Mouse (Mus musculus): ENCODE measurements around the gene Pepd. TPM values are rescaled to one million over a fixed set of nuclear protein-coding genes. Genes with fewer than 3 reads are reported as not detected.
A peak's percentile ranks its signal among the peaks of the same experiment; 100 is the strongest.

Gene Pepd
- total RNA-seq, 2 experiments from 2014 or later, result 33.0 to 39.9 TPM

GRCm38 (mm10) chr7:35053161-35053560 lies 141.0 kb downstream of the Pepd start:
- DNase-seq (ENCODE audit: low spot score in 2 of 2), result no peak

GRCm38 (mm10) chr7:35054286-35054685 lies 142.1 kb downstream of the Pepd start:
- DNase-seq (ENCODE audit: low spot score in 2 of 2), result no peak

- DNase-seq (ENCODE audit: low spot score in 2 of 2), result no peak
These were observed 142.9 kb downstream of the Pepd start for GRCm38 (mm10) chr7:35054977-35055618.

GRCm38 (mm10) chr7:35055619-35056435 lies 143.6 kb downstream of the Pepd start:
- peak; percentile 24 to 42 for DNase-seq (ENCODE audit: low spot score in 2 of 2)

- DNase-seq (ENCODE audit: low spot score in 2 of 2), result peak; percentile 94 to 96
These were observed 144.3 kb downstream of the Pepd start, which contains the start of gene Cebpg for GRCm38 (mm10) chr7:35056436-35056864. Gene Cebpg, minus strand, starts transcription at chr7:35056573.

- no peak for DNase-seq (ENCODE audit: low spot score in 2 of 2)
These were observed 144.8 kb downstream of the Pepd start for GRCm38 (mm10) chr7:35056999-35057398.

- no peak for DNase-seq (ENCODE audit: low spot score in 2 of 2)
These were observed 145.4 kb downstream of the Pepd start for GRCm38 (mm10) chr7:35057569-35057968.

- DNase-seq (ENCODE audit: low spot score in 2 of 2), result no peak
These were observed 146.2 kb downstream of the Pepd start for GRCm38 (mm10) chr7:35058329-35058728.

GRCm38 (mm10) chr7:35059467-35059866 lies 147.3 kb downstream of the Pepd start:
- DNase-seq (ENCODE audit: low spot score in 2 of 2), result no peak

GRCm38 (mm10) chr7:35064286-35065258 lies 152.4 kb downstream of the Pepd start:
- peak in 1 of 2 experiments; percentile 53 for DNase-seq (ENCODE audit: low spot score in 2 of 2)

GRCm38 (mm10) chr7:35065958-35066357 lies 153.8 kb downstream of the Pepd start:
- DNase-seq (ENCODE audit: low spot score in 2 of 2), result no peak

- no peak for DNase-seq (ENCODE audit: low spot score in 2 of 2)
These were observed 154.5 kb downstream of the Pepd start for GRCm38 (mm10) chr7:35066640-35067212.

- DNase-seq (ENCODE audit: low spot score in 2 of 2), result no peak
These were observed 164.5 kb downstream of the Pepd start for GRCm38 (mm10) chr7:35076645-35077044.

- DNase-seq (ENCODE audit: low spot score in 2 of 2), result peak in 1 of 2 experiments; percentile 20
These were observed 168.7 kb downstream of the Pepd start for GRCm38 (mm10) chr7:35080843-35081338.

- no peak for DNase-seq (ENCODE audit: low spot score in 2 of 2)
These were observed 169.4 kb downstream of the Pepd start for GRCm38 (mm10) chr7:35081406-35082104.

GRCm38 (mm10) chr7:35084565-35085360 lies 172.6 kb downstream of the Pepd start:
- DNase-seq (ENCODE audit: low spot score in 2 of 2), result no peak

- no peak for DNase-seq (ENCODE audit: low spot score in 2 of 2)
These were observed 174.2 kb downstream of the Pepd start for GRCm38 (mm10) chr7:35086271-35086861.

- no peak for DNase-seq (ENCODE audit: low spot score in 2 of 2)
These were observed 178.4 kb downstream of the Pepd start for GRCm38 (mm10) chr7:35090550-35090949.
